Comparison of ENCODE assay signal across 22 mouse cellular contexts in genomic region chr2:152159487-152159886, GRCm38 (mm10).
"Had no signal": no experiment of that assay in that cellular context is flagged by ENCODE, and none has a peak within 500 bp of the region (broad histone marks: within the 10 kb centered on the region; RNA-seq: fewer than 3 reads in every experiment).

No protein-coding gene starts in this region.

- H3K4me1 ChIP-seq: liver, embryonic 12.5 days; liver, embryonic 15.5 days had no signal

- H3K27ac ChIP-seq: kidney, embryonic 15.5 days; limb, embryonic 10.5 days; limb, embryonic 13.5 days; liver, embryonic 12.5 days; liver, embryonic 15.5 days; lung, embryonic 15.5 days; neural tube, embryonic 12.5 days; neural tube, embryonic 15.5 days; stomach, postnatal 0 days had no signal

- H3K36me3 ChIP-seq: kidney, embryonic 15.5 days; limb, embryonic 10.5 days; limb, embryonic 13.5 days; liver, embryonic 12.5 days; liver, embryonic 15.5 days; lung, embryonic 15.5 days; neural tube, embryonic 12.5 days; neural tube, embryonic 15.5 days had no signal

- H3K9me3 ChIP-seq: kidney, embryonic 15.5 days; limb, embryonic 10.5 days; liver, embryonic 12.5 days; liver, embryonic 15.5 days; lung, embryonic 15.5 days; neural tube, embryonic 12.5 days; neural tube, embryonic 15.5 days had no signal

- DNase-seq: kidney, postnatal 10 days; kidney, postnatal 36 days; liver; lung, adult 18-20 months; lung, postnatal 10 days; lung, postnatal 36 days; midbrain, embryonic 14.5 days; retina, postnatal 1 day; right cerebral cortex, postnatal 25 days; thymus, adult 2 months; thymus, postnatal 14 days; thymus, postnatal 4 days had no signal

- H3K4me3 ChIP-seq: kidney, embryonic 15.5 days; limb, embryonic 10.5 days; limb, embryonic 13.5 days; liver, embryonic 12.5 days; liver, embryonic 15.5 days; lung, embryonic 15.5 days; megakaryocyte, embryonic 14.5 days; neural tube, embryonic 12.5 days; neural tube, embryonic 15.5 days had no signal

- H3K9ac ChIP-seq: kidney, embryonic 15.5 days; limb, embryonic 13.5 days; liver, embryonic 12.5 days; liver, embryonic 15.5 days; lung, embryonic 15.5 days; neural tube, embryonic 12.5 days; neural tube, embryonic 15.5 days had no signal
